Mouse (Mus musculus) right cerebral cortex, postnatal 10 days (tissue): ENCODE measurements at regions not wholly inside any gene's neighbourhood (a gene's known extent, or its start where the extent isn't known, plus 50 kb on each side); places are given as distances from the start of the nearest gene placed in this dataset.
"Not testable (repeated sequence)": the region's sequence is repeated elsewhere in the genome, so short reads cannot be mapped to it uniquely, and the experiment has no call there.

Experiments
- DNase-seq, 2 experiments: peaks; one replicate each; pipeline ENCODE4 v3.0.0; 2021; ENCODE audit warnings: low spot score in 2 of 2

- no peak for DNase-seq
Observed at GRCm38 (mm10) chr2:15273446-15273845, 218.6 kb upstream of the Nsun6 start.

DNA sequence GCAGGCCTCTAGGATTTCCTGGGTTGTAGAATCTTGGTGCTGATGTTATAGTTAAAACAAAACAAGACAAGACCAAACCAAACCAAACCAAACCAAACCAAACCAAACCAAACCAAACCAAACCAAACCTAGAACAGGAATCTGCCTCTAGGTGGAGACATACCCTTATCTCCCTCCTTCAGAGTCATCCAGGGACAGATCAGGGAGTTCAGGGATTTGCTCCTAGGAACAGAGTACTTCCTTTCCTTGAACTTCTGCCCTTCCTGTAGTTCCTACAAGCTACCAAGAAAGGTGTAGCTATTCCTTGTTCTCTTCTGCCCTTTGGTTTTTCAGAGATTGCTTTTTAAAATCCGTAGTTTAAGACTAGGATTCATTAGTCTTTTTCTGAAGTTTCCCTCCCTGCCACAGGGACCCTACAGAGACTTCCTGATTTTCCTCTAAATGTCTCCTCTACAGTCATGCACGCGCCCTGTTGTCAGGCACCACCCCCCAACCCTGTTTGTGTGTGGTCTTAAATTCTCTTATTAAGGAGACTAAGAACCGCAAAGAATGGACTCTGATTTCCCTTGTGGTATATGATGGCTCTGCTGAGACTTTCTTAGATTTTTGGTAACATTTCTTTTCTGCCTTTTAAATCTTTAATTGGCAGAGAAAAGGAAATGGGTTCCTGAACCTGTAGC lies 205.8 kb upstream of the Nsun6 start:
- DNase-seq = no peak

- DNase-seq = not testable (repeated sequence)
Observed at GRCm38 (mm10) chr2:15242276-15242675, 187.4 kb upstream of the Nsun6 start.

DNA sequence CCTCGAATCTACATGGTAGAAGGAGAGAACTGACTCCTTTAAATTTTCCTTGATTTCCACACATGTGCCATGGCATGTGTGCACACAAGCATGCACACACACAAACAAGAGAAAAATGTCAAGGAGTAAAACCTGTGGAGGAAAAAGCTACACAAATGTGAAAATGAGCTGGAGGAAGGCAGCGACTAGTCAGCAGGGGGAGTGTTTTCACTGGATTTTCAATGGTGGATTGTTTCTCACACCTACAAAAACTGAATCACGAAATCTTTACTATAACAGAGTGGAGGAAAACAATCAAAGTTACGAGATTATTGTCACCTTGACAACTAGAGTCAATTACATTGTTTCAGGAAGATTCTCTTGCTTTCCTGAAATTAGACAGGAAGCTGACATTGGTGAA lies 167.0 kb upstream of the Nsun6 start:
- DNase-seq = peak; percentile 17 to 25

DNA sequence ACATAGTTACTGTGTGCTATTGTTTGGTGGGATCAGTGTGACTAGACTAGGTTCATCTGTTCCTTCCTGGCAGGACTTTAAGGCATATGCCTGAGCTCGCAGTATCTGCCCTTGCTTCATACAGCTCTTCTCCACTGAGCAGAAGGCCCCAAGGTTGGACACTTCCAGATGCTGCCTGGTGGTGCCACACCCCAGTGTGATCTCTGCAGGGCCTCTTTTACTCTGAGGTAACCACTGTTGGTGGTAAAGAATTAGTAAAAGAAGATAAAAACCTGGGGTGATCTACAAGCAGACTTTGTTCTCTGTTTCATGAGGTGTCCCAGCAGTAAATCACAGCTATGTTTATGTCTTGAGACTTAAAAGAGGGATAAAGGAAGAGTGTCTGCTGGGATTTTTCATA lies 133.2 kb upstream of the Nsun6 start:
- DNase-seq = no peak

DNA sequence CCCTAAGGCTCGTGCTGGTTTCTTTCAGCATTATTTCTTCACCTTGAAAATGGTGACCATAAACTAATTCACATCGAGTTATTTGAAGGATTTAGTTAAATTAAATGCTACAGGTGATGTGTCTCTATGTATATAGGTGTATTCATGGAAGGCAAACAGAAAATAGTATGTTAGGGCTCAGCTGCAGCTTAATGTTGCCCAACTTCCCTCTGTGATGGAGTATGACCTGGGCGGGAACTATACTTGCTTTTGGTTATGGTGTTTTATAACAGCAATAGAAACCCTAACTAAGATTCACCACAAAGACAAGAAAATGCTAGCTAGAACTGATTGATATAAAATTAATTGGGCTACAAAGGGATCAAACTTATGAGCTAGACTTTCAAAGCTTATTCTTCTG lies 126.1 kb upstream of the Nsun6 start:
- DNase-seq = no peak

DNA sequence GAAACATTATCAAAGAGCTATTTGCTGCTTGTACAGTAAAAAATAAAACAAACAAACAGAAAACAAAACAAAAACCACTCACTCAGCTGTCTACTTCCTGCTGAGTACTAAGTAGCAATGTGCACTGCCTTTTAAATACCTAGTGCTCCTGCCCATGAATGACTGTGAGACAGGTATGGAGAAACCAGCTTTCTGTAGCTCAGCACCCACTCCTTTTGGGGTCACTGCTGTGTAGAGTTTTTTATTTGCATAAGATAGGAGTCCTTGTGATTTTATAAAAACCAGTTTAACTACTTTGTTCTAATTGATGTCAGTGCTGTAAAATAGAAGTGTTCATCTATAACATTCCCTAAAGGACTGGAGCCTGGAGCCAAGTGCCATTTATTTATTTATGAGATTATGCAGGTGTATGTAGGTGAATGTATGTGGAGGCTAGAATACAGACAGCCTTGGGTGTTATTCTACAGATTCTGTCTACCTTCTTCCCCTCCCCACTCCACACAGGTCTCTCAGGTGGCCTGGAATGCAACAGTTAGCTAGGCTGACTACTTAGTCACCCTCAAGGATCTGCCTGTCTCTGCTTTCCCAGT lies 111.7 kb upstream of the Nsun6 start:
- no peak for DNase-seq

GRCm38 (mm10) chr2:15165830-15166229 lies 111.0 kb upstream of the Nsun6 start:
- DNase-seq = no peak

GRCm38 (mm10) chr2:15163732-15164418 lies 109.0 kb upstream of the Nsun6 start:
- DNase-seq = no peak

DNA sequence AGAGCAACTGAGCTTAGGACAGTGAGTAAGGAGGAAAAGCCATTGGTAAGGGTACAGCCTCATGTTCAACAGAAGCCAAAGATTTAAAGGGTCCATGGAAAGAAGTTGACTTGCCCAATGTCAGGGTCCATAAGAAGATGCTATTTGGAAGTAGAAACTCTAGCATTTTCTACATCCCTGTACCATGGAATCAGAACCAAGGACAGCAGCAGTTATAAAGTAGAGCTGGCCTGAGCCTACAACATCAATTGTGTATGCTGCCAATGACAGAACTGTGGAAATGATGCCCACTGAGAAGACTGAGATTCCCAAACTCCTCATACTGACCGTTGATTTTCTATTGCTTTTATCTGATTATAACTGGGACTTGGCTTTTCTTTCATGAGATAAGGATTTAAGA lies 107.0 kb upstream of the Nsun6 start:
- no peak for DNase-seq

GRCm38 (mm10) chr2:15157622-15158021 lies 102.8 kb upstream of the Nsun6 start:
- DNase-seq = no peak

DNA sequence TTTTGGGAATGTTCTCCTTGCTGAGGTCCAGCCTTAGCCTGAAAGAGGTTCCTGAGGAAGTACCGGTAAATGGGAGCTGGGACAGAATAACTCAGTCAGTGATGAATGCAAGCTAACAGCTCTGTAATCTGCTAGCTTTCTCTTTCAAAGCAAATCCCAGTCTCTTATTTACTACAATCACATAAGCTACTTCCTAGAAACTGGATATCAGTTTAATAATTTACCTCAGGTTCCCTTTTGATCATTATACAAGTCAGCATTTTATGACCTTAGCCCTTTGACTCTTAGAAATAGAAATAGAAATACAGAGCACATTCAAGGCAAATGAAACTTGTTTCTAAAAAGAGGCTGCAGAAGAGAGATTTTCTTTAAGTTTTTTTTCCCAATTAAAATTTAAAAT lies 96.0 kb upstream of the Nsun6 start:
- no peak for DNase-seq

- no peak for DNase-seq
Observed at GRCm38 (mm10) chr2:15148381-15148780, 93.5 kb upstream of the Nsun6 start.

DNA sequence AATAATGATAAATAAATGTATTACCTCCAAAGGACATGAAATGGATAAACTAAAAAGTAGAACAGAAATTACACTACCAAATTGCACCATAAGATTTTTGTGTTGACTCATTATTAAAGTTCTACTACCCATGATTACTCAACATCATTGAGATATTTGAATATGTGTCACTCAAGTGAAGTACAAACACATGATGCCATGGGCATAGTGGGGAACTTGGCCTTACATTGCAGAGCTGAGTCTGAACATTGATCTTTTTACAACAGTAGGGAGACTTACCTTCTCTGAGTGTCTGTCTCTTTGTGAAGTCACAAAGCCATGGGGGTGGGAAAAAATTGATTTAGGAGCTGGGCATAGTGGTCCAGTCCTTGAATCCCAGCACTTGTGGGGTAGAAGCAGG lies 92.1 kb upstream of the Nsun6 start:
- no peak for DNase-seq

DNA sequence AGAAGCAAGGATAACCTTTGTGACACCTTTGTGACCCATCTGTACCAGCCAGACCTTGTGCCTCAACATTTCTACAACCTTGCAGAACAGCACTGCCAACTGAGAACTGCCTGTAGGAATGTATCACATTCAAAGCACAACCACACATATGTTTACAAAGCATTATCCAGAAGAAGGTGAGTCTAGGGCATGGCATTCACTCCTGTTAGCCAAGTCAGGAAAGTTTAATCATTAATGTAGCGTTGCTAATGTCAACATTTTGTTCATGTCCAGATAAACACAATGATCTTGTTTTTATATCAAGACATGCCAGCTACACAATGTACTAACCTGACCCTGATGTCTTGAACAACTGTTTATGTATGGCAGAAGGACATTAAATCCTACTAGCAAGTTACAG lies 91.5 kb upstream of the Nsun6 start:
- no peak for DNase-seq

GRCm38 (mm10) chr2:15144781-15145180 lies 89.9 kb upstream of the Nsun6 start:
- DNase-seq = no peak

DNA sequence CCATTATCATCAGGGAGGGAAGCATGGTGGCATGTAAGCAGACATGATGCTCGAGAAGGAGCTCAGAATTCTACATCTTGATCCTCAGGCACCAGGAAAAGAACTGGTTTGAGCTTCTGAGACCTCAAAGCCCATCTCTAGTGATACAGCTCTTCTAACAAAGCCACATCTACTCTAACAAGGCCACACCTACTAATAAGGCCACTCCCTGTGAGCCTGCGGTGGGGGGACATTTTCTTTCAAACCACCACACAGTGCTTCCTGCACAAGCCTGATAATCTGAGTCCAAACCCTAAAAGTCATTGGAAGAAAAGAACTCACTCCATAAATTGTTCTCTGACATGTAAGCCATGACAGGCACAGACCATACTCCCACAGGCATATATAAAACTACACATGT lies 85.0 kb upstream of the Nsun6 start:
- DNase-seq = no peak
